Mouse (Mus musculus): ENCODE measurements around the gene Osbp2.

- TF ChIP-seq MAFK (IDR thresholded peaks at IDR 0.05; ENCODE audit: insufficient read depth, low read depth, low read length) = no peak
- no peak for TF ChIP-seq ZNF384 (IDR thresholded peaks at IDR 0.05; ENCODE audit: low read depth, low read length)
- TF ChIP-seq ZC3H11A (IDR thresholded peaks at IDR 0.05; ENCODE audit: borderline replicate concordance, low read depth, low read length) = no peak
- TF ChIP-seq CHD2 (IDR thresholded peaks at IDR 0.05; ENCODE audit: low read depth, low read length) = no peak
- no peak for TF ChIP-seq HCFC1 (IDR thresholded peaks at IDR 0.05; ENCODE audit: borderline replicate concordance, insufficient read depth, low read length)
Measured at GRCm38 (mm10) chr11:3797631-3798215, 66.0 kb downstream of the Osbp2 start.

Data from ES-E14 (cell line).